Mouse (Mus musculus): ENCODE data around the gene Tomm40. TPM values are rescaled to one million over a fixed set of nuclear protein-coding genes. Genes with fewer than 3 reads are reported as not detected.
"Not testable (repeated sequence)": the region's sequence is repeated elsewhere in the genome, so short reads cannot be mapped to it uniquely, and the experiment has no call there.

Gene Tomm40
- total RNA-seq, 1 experiment from 2014 or later, result 24.2 TPM

DNA sequence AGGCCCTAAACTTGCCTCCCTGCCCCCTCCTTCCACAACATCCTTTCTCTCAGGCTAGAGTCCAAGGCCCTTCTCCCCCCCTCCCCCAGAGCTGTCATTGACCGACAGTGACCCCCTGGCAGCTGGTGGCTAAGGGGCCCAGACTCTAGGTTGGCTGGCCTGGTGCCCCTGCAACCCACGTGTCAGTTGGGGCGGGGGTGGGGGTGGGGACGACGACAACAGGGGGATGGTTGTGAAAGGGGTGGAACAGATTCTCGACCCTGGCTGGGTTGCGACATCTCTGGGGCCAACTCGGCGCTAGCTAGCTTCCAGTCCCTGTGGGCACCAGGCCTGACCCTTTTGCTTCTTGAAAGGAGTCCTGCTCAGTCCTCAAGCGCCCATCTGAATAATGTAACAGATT, 21.8 kb downstream of the Tomm40 start:
- peak; percentile 60 for ATAC-seq (replicated peaks; ENCODE audit: insufficient number of reproducible peaks, low FRiP score, low TSS enrichment, poor library complexity, severe bottlenecking)

DNA sequence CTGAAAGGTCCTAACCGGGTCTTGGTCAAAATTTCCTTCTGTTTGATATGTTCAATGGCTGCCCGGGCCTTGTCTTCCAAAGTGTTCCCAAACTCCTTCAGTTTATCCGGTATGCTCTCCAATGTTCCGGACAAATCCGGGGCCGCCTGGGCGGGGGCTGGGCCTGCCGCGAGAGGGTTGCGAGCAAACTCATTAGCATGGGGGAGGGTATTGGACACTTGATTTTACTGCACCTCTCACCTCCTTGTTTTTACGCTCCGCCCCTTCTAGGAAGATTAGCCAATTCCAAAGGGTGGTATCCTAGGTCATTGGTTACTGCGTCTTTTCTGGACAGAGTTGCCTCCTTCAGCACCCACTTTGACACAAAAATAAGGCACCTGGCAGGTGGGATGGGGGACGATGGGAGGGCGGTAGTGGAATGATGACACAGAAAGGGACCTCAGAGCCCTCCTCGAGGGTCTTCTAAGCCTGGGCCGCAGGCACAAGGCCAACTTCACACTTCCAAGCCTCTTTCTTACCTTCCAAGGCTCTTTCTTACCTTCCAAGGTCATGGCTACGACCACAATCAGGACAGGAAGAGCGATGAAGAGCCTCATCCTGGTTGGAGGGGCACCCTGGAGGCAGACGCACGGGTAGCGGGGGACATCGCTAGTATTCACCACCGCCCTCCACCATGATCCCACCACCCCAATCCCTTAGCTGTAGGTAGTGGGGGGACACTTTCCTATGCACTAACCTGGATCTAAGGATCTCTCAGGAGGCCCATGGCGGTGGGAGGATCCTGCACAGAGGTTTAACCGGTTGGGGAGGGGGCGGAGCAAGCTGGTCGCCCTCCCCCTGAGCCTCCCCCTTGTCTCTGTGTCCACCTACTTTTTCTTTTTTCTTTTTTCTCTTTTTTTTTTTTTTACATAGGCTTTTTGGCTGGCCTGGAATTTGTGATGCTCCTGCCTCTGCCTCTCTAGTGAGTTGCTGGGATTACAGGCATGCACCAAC, 23.1 kb downstream of the Tomm40 start, which contains the start of gene Apoc1:
TSS of gene Apoc1 (minus strand) at position 788 of the 993 bp plus-strand sequence.
- ATAC-seq (replicated peaks; ENCODE audit: insufficient number of reproducible peaks, low FRiP score, low TSS enrichment, poor library complexity, severe bottlenecking), result no peak

DNA sequence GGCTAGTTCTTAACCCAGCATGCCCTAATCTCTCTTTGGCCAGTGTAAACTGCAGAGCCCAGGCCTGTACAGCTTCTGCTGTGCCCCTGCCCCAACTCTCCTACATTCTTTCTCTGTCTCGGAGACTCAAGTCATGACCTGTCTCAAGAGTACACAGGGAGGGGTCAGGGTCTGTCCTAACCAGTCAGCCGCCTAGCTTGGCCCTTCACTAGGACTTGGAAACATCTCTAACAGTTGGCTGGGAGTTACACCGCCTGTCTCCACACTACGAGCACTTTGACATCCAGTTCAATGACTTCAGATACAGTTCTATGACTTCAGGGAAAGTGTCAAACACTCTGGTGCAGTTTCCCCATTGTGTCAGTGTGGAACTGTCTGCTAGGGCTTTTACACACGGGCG, 23.8 kb downstream of the Tomm40 start:
- no peak for ATAC-seq (replicated peaks; ENCODE audit: insufficient number of reproducible peaks, low FRiP score, low TSS enrichment, poor library complexity, severe bottlenecking)

DNA sequence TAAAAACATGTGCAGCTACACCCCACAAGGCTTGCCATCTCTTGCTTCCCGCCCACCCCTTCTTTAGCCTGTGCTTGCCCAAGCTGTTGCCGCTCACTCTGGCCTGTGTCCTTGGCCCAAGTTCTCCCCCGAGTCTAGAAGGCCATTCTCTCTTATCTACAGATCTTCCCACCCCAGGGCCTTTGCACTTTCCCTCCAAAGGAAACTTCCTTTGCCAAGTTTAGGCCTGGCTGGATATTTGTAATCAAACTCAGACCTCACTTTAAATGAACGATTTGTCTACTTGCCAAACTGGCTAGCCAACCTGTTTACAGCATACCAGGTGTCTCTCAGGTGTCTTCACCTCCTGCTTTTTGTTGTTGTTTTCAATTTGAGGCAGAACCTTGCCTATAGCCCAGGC, 24.4 kb downstream of the Tomm40 start:
- no peak for ATAC-seq (replicated peaks; ENCODE audit: insufficient number of reproducible peaks, low FRiP score, low TSS enrichment, poor library complexity, severe bottlenecking)

DNA sequence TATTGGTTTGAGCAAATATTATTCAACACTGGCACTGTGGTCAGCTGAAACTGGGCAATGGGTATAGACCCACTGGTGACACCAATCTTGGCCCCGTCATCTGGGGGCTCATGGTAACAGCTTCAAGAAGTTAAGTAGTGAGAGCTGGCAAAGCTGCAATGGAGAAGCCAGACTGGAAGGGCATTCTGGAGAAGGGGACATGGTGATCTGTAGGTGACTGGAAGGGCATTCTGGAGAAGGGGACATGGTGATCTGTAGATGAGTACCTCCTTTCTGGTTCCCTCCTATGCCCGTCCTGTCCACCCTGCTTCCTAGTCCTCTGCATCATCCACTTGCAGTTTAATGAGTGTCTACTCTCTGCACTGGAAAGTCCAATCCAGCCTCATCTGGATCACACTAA, 26.6 kb downstream of the Tomm40 start:
- ATAC-seq (replicated peaks; ENCODE audit: insufficient number of reproducible peaks, low FRiP score, low TSS enrichment, poor library complexity, severe bottlenecking), result no peak

DNA sequence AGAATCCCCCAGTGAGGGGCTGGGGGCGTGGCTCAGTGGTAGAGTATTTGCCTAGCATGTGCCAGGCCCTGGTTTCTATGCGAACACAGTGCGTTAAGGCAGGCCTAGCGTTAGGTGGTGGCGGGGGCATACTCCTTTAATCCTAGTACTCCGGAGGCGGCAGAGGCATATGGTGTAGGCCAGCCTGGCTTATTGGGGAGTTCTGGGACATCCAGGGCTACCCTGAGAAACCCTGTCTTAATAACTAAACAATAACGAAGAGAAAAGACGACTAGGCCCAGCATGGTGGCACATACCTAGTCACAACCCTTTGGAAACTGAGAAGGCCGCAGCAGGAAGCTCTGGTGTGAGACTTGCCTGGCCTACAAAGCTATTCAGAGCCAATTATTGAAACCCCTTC, 27.1 kb downstream of the Tomm40 start:
- ATAC-seq (replicated peaks; ENCODE audit: insufficient number of reproducible peaks, low FRiP score, low TSS enrichment, poor library complexity, severe bottlenecking), result no peak

DNA sequence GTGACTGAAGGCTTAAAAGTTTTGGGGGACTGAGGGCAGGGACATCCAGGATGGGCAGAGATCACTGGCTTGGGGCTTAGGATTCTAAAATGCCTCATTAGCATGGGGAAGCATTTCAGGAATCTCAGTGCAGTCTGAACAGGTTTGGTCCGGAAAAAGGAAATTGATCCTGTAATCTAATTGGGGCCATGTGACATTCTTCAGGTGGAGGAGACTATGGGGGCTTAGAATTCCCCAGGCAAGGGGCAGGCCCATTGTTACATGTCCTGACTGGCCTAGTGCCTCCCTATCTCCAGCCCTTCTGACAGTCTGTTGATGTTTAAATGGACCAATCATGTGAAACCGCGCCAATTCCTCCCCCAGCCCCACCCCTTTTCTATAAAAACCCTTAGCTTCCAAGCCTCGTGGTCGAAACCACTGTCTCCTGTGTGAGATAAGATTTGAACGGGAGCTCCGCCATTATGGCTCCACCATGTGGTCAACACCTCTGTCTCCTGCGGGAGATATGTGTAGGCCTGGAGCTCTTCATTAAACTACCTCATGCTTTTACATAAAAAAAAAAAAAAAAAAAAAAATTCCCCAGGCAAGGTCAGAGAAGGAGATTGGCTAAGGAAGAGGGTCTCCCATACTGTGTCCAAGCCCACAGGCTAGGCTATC, 28.2 kb downstream of the Tomm40 start:
- ATAC-seq (replicated peaks; ENCODE audit: insufficient number of reproducible peaks, low FRiP score, low TSS enrichment, poor library complexity, severe bottlenecking), result not testable (repeated sequence)

DNA sequence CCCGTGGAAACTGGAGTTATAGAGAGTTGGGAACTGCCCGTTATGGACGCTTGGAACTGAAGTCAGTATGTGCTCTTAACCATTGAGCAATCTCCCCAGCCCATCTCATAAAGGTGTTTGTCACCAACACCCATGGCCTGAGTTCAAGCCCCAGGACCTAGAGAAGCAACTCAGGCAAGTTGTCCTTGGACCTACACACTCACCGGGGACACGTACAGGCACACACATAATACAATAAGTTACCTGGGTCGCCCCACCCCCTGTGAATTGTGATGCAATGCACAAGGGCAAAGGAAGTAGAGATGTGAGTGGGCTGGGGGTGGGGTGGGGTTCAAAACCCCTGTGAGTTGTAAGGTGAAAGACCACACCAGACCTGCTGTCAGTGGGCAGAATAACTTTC, 28.7 kb downstream of the Tomm40 start:
- ATAC-seq (replicated peaks; ENCODE audit: insufficient number of reproducible peaks, low FRiP score, low TSS enrichment, poor library complexity, severe bottlenecking), result no peak

DNA sequence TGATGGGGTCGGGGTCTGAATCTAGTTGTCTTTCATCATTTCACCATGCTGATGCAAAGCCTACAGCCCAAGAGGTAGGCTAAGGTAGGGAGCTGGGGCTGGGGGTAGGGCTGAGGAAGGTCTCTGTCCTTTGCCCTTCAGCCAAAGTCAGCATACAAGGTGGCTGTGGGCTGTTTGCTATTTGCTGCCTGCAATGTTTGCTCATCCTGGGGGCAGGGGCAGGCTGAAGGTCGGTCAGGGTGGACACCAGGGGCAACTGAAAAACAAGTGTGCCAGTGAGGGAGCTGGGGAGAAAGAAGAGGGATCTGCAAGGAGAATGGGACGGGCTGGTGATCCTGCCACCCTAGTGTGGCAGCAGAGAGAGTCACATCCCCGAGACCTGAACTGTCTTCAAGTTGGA, 29.9 kb downstream of the Tomm40 start:
- ATAC-seq (replicated peaks; ENCODE audit: insufficient number of reproducible peaks, low FRiP score, low TSS enrichment, poor library complexity, severe bottlenecking), result no peak

DNA sequence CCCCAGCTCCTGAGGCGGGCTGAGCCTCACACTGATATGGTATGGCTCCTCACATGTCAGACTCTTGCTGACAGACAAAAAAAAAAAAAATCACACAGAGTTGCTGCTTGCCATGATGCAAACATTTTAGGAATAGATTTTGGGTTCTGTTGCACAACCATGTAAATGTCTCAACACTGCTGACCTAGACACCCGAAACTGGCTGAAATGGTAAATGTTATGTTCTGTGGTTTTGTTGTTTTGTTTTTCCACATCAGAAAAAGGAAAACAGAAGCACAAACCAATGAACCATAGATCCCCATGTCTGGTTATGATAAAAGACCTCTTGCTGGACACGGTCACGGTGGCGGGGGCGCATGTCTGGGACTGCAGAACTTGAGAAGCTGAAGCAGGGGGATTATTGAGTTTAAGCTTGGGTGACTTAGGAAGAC, 31.5 kb downstream of the Tomm40 start:
- ATAC-seq (replicated peaks; ENCODE audit: insufficient number of reproducible peaks, low FRiP score, low TSS enrichment, poor library complexity, severe bottlenecking), result peak; percentile 86

DNA sequence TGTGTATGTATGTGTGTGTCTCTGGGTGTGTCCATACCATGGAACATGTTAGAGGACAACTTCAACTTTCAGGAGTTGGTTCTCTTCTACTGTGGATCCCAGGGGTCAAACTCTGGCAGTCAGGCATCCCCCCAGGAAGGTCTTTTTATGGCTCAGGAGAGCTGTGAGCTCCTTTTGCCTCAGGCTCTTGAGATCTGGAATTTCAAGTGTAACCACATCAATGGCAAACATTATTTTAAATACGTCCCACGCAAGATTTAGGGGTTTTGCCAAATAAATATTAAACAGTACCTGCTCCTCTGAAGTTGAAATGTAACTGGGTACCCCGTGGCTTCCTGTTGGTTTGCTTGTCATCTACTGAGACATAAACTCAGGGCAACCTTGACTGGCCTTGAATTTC, 32.3 kb downstream of the Tomm40 start:
- ATAC-seq (replicated peaks; ENCODE audit: insufficient number of reproducible peaks, low FRiP score, low TSS enrichment, poor library complexity, severe bottlenecking), result no peak

DNA sequence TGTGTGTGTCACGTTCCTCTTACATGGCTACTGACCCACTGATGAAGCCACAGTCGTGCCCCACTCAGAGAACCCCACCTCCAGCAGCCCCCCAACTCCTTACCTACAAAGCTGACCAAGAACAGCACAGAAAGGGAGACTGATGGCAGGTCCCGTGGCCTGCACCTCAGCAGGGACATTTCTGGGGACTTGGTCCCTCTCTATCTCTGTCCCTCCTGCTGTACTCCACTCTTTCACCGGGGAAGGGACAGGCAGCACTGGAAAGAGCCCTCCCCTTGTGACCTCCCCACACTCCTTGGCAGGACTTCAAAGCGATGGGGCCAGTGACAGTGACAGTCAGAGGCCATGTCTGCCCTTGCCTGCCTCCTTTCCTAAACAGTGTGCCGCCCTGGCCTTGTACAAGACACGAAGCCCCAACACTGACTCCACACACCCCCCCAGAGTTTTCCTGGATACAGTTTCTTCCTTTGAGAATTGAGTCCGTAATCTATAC, 34.0 kb downstream of the Tomm40 start, which contains the start of the genes Gm44805 and Apoc4:
TSS of gene Gm44805 (minus strand) at position 222 of the 493 bp plus-strand sequence.
TSS of gene Apoc4 (minus strand) at position 278 of the 493 bp plus-strand sequence.
- ATAC-seq (replicated peaks; ENCODE audit: insufficient number of reproducible peaks, low FRiP score, low TSS enrichment, poor library complexity, severe bottlenecking), result no peak

DNA sequence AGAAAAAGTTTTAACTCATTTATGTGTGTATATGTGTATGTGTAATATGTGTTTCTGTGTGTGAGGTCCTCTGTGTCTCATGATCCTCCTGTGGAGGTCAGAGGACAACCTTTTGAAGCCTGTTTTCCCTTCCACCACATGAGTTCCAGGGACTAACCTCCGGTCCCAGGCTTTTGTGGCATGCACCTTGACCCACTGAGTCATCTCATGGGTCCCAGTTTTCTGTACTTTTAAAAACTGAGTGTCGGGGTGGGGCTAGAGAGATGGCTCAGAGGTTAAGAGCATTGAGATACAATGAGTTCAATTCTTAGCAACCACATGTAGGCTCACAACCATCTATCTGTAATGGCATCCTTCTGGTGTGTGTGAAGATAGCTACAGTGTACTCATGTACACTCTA, 34.5 kb downstream of the Tomm40 start:
- ATAC-seq (replicated peaks; ENCODE audit: insufficient number of reproducible peaks, low FRiP score, low TSS enrichment, poor library complexity, severe bottlenecking), result no peak

DNA sequence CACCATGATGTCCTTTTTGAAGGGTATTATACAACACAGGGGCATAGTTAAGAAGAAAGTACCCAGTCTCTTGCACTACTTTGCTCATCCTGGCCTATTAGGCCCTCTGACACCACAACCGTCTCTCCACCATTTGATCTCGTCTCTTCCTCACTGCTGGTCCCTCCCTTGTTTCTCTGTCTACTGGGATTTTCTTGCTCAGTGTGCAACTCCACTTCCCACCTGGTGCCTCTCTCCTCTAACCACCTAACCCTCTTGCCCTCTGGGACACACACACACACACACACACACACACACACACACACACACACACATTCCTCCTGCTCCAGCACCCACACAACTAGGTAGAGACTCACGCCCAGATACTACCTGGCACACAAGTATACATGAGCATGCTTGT, 36.3 kb downstream of the Tomm40 start:
- ATAC-seq (replicated peaks; ENCODE audit: insufficient number of reproducible peaks, low FRiP score, low TSS enrichment, poor library complexity, severe bottlenecking), result no peak

DNA sequence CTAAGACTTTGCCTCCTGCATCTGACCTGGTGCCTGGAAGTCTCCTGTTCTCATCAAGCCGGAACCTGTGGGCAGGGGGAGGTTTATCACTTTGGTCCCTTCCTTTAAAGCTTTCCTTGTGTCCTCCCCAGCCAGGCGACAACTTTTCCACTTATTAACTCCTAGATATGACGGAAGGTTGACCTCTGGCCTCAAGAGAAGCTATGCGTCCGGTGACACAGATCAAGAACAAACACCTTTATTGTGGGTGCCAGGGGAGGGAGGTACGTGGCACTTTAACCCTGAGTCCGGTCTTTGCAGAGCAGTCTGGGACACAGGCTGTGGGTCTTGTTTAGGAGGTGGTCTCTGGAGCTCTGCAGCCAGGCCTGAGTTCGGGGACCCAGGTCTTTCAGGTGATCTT, 37.4 kb downstream of the Tomm40 start, which contains the start of gene Apoc2:
TSS of gene Apoc2 (minus strand) at position 70 of the 400 bp plus-strand sequence.
- no peak for ATAC-seq (replicated peaks; ENCODE audit: insufficient number of reproducible peaks, low FRiP score, low TSS enrichment, poor library complexity, severe bottlenecking)

DNA sequence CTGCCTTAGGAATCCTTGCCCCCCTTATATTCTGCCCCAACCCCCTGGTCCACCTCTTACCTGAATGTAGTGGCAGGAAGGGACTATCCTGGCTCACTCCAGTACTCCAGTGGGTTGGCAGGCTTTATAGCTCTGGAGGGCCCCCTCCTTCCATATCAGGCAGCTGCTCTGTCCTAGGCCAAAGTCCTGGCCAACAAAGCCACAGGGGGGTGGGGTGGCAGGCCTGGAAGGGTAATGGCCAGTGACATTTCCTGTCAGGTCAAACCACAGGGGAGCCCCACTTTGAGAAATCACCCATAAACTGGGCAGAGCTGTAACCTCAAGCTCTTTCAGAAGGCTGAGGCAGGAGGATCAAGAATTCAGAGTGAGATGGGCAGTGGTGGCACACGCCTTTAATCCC, 38.6 kb downstream of the Tomm40 start:
- peak; percentile 67 for ATAC-seq (replicated peaks; ENCODE audit: insufficient number of reproducible peaks, low FRiP score, low TSS enrichment, poor library complexity, severe bottlenecking)

DNA sequence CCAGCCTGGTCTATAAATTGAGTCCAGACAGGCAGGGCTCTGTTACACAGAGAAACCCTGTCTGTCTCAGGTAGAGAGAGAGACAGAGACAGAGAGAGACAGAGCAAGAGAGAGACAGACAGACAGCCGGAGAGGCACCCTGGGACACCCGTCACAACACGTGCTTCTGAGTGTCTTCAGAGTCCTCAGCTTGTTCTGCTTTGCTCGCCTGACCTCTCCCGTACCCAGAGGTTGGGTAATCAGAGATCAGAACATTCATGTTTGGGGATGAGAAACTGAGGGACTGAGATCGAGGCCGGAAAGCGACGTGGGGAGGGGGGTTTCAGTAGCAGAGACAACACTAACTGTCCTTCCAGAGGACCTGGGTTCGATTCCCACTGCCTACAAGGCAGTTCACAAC, 39.4 kb downstream of the Tomm40 start:
- ATAC-seq (replicated peaks; ENCODE audit: insufficient number of reproducible peaks, low FRiP score, low TSS enrichment, poor library complexity, severe bottlenecking), result peak; percentile 94

DNA sequence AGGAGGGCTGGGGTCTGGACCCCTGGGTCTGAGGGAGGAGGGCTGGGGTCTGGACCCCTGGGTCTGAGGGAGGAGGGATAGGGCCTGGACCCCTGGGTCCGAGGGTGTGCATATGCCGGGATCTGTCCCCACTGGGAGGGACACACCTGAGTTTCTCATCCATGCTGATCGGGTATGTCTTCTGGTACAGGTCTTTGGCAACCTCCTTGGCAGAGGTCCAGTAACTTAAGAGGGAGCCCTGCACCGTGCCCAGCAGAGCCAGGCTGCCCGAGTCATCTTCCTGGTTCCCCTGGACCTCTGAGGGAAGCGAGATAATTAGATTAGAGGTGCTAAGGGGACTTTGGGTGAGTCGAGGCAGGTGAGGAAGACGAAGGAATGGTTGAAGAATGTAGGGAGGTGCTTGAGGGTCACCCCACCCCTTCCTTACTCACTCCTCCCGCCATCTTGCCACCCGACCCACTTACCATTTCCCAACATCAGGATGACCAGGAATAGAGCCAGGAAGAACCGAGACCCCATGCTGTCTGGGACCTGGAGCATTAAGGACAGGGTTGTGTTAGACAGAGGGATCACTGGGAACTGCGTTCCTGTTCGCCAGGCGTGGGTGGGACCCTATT, 42.0 kb downstream of the Tomm40 start:
- no peak for ATAC-seq (replicated peaks; ENCODE audit: insufficient number of reproducible peaks, low FRiP score, low TSS enrichment, poor library complexity, severe bottlenecking)

DNA sequence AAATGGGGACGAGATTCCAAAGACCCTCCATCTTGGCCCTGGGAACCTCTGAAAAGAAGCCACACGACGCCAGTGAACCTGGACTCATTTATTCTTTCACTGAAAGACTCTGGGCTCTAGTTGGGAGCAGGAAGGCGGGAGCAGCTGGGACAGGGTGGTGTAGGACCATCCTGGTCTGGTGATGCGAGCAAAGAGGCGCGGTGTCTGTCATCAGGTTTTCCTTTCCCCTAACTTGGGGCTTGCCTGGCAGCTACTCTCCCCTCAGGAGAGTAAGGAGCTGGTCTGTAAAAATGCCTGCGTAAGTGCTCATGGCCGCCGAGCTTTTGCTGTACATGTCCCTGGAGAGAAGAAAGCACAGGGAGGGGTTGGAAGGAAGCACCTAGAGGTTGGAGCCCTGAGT, 43.7 kb downstream of the Tomm40 start:
- no peak for ATAC-seq (replicated peaks; ENCODE audit: insufficient number of reproducible peaks, low FRiP score, low TSS enrichment, poor library complexity, severe bottlenecking)

All from monocyte, adult 5-6 weeks (primary cell).